13 mouse cellular contexts compared by ENCODE assay signal in the genomic region with DNA sequence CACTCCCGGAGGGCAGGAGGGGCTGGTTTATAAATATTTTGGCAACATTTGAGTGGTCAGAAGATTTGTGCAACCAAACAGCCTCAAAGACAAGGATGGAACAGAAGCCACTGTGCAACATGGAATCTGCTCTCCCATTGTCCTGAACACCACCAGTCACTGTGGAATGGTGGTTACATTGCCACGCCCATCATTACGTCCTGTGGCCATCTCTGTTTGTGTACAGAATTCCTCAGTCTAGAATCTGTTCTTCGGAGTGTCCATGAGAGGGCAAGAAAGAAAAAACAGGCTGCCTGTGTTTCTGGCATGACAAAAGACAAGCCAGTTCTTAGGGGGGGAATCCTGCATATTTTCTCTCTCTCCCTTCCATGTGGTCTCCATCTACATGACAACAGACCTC.
"Had no signal": no experiment of that assay in that cellular context is flagged by ENCODE, and none has a peak within 500 bp of the region (broad histone marks: within the 10 kb centered on the region; RNA-seq: fewer than 3 reads in every experiment).

No protein-coding gene starts in this region.

- ATAC-seq: liver, postnatal 0 days had no signal

- H3K9ac ChIP-seq: kidney, embryonic 15.5 days; limb, embryonic 12.5 days; liver, embryonic 13.5 days; liver, postnatal 0 days; neural tube, embryonic 12.5 days had no signal

- H3K27me3 ChIP-seq: kidney, embryonic 15.5 days; limb, embryonic 12.5 days; neural tube, embryonic 12.5 days had no signal

- H3K4me3 ChIP-seq: kidney, embryonic 15.5 days; limb, embryonic 12.5 days; liver, embryonic 13.5 days; megakaryocyte, embryonic 14.5 days; myocyte; neural tube, embryonic 12.5 days had no signal

- H3K9me3 ChIP-seq: kidney, embryonic 15.5 days; limb, embryonic 12.5 days; liver, embryonic 13.5 days; megakaryocyte, embryonic 14.5 days; neural tube, embryonic 12.5 days had no signal

- DNase-seq: kidney, adult 2 months; liver; liver, embryonic 13.5 days; liver, postnatal 0 days; right cerebral cortex, postnatal 14 days; thymus, postnatal 36 days had no signal

- H3K36me3 ChIP-seq: kidney, embryonic 15.5 days; limb, embryonic 12.5 days; liver, embryonic 13.5 days; neural tube, embryonic 12.5 days had no signal

- H3K4me2 ChIP-seq: kidney, embryonic 15.5 days; limb, embryonic 12.5 days; liver, embryonic 13.5 days; midbrain, embryonic 11.5 days; neural tube, embryonic 12.5 days had no signal

- H3K27ac ChIP-seq: kidney, embryonic 15.5 days; limb, embryonic 12.5 days; liver, embryonic 13.5 days; macrophage; neural tube, embryonic 12.5 days had no signal
